Mouse (Mus musculus) hindbrain, embryonic 11.5 days (tissue): Measurements from ENCODE around the gene Glcci1. TPM values are rescaled to one million over a fixed set of nuclear protein-coding genes. Genes with fewer than 3 reads are reported as not detected.

Experiments
- ATAC-seq: fragments of 200-750 bp; cut with Nextera tagmentation; 2 replicates; pipeline ENCODE4 v1.8.0; 2017; ENCODE audit warnings: mild to moderate bottlenecking, moderate TSS enrichment, moderate library complexity; ENCODE audit not compliant: low FRiP score
- DNase-seq: peaks from one replicate; pipeline ENCODE4 v3.0.0-alpha.2; 2015; ENCODE audit warnings: low spot score
- H3K27ac ChIP-seq: fragments of 300-500 bp; sonication (generic); 2 replicates; pipeline ENCODE4 v1.5.1; 2014; ENCODE audit warnings: mild to moderate bottlenecking, low read depth, low read length
- H3K27me3 ChIP-seq: fragments of 300-500 bp; sonication (generic); 2 replicates; pipeline ENCODE4 v1.6.1; 2014; ENCODE audit warnings: mild to moderate bottlenecking, low read length, moderate library complexity, mixed read lengths; ENCODE audit not compliant: control insufficient read depth, insufficient read depth
- H3K36me3 ChIP-seq: fragments of 300-500 bp; sonication (generic); 2 replicates; pipeline ENCODE4 v1.6.1; 2014; ENCODE audit warnings: mild to moderate bottlenecking, low read length, moderate library complexity, mixed read lengths; ENCODE audit not compliant: control insufficient read depth, insufficient read depth
- H3K4me1 ChIP-seq: fragments of 300-500 bp; sonication (generic); replicated peaks from 2 replicates; pipeline ENCODE4 v1.6.1; 2014; ENCODE audit warnings: low read length, mixed read lengths; ENCODE audit not compliant: control insufficient read depth, insufficient read depth
- H3K4me2 ChIP-seq: fragments of 300-500 bp; sonication (generic); replicated peaks from 2 replicates; pipeline ENCODE4 v1.6.1; 2014; ENCODE audit warnings: mild to moderate bottlenecking, low read depth, low read length
- H3K4me3 ChIP-seq: fragments of 300-500 bp; sonication (generic); 2 replicates; pipeline ENCODE4 v1.5.1; 2014; ENCODE audit warnings: low read depth, low read length
- H3K9ac ChIP-seq: fragments of 300-500 bp; sonication (generic); 2 replicates; pipeline ENCODE4 v1.6.1; 2014; ENCODE audit warnings: low read depth, low read length
- H3K9me3 ChIP-seq: fragments of 300-500 bp; sonication (generic); 2 replicates; pipeline ENCODE4 v1.6.1; 2016; ENCODE audit warnings: low read length; ENCODE audit not compliant: control insufficient read depth
- WGBS: fragments of 180-500 bp; shearing (Covaris S2); extraction: QIAGEN DNeasy Blood & Tissue Kit; methylation state at CpG from one replicate; pipeline ENCODE4 v1.1.7; 2014; 5-methylcytosine and 5-hydroxymethylcytosine counted together
- polyA plus RNA-seq: library from polyadenylated mRNA; unstranded; fragments of >200 nt; fragmentation: Nextera tagmentation; extraction: Ambion mirVana; gene quantifications from 2 replicates; pipeline ENCODE4 v1.2.1, GENCODE M21; 2014

Glcci1 gene
- polyA plus RNA-seq = 15.1 and 17.2 TPM in 2 replicates

GRCm38 (mm10) chr6:8509551-8509950 lies at the start of gene Glcci1:
TSS of gene Glcci1 (plus strand) at chr6:8509600.
- peak within 1 kb of the TSS; percentile 93 for H3K9ac ChIP-seq
- H3K4me3 ChIP-seq = peak within 1 kb of the TSS; percentile 84
- peak within 1 kb of the TSS; percentile 99 for H3K27ac ChIP-seq
- 0% methylated on average over 16 of the region's 69 CpGs for WGBS
- no peaks in the 10 kb centered on the region for H3K4me1 ChIP-seq
- no peaks in the 10 kb centered on the region for H3K9me3 ChIP-seq
- no peaks in the 10 kb centered on the region for H3K36me3 ChIP-seq
- DNase-seq = peak; percentile 82
- ATAC-seq = peak; percentile 88
- no peaks in the 10 kb centered on the region for H3K27me3 ChIP-seq
- peak within 1 kb of the TSS; percentile 72 for H3K4me2 ChIP-seq

- 99% methylated on average over 2 of the region's 2 CpGs for WGBS
- no peak overlapping the region for H3K4me2 ChIP-seq
Measured at GRCm38 (mm10) chr6:8462447-8462846, 47.0 kb upstream of the Glcci1 start.

GRCm38 (mm10) chr6:8465388-8465787 lies 44.0 kb upstream of the Glcci1 start:
- no peak for ATAC-seq
- Histone ChIP-seq H3K27me3 (no peaks in the 10 kb centered on the region), H3K9ac (no peak overlapping the region), H3K4me3 (no peak overlapping the region), H3K9me3 (no peaks in the 10 kb centered on the region), H3K4me1 (no peaks in the 10 kb centered on the region), H3K4me2 (no peak overlapping the region), H3K27ac (no peak overlapping the region), H3K36me3 (no peaks in the 10 kb centered on the region)
- no peak for DNase-seq
- 91% methylated on average over 1 of the region's 1 CpGs for WGBS

More at GRCm38 (mm10) chr6:8462447-8462846, 47.0 kb upstream of the Glcci1 start:
- Histone ChIP-seq H3K27me3 (no peaks in the 10 kb centered on the region), H3K27ac (no peak overlapping the region), H3K4me3 (no peak overlapping the region), H3K9me3 (no peaks in the 10 kb centered on the region), H3K9ac (no peak overlapping the region), H3K4me1 (no peaks in the 10 kb centered on the region), H3K36me3 (no peaks in the 10 kb centered on the region)
- DNase-seq (no peak), ATAC-seq (no peak)

- H3K9ac ChIP-seq = no peak overlapping the region
- no peaks in the 10 kb centered on the region for H3K36me3 ChIP-seq
- H3K4me3 ChIP-seq = no peak overlapping the region
- 84% methylated on average over 5 of the region's 5 CpGs for WGBS
- DNase-seq (no peak), ATAC-seq (no peak)
- no peaks in the 10 kb centered on the region for H3K4me1 ChIP-seq
- no peak overlapping the region for H3K27ac ChIP-seq
- no peaks in the 10 kb centered on the region for H3K9me3 ChIP-seq
- no peaks in the 10 kb centered on the region for H3K27me3 ChIP-seq
- H3K4me2 ChIP-seq = no peak overlapping the region
Measured at GRCm38 (mm10) chr6:8465985-8466384, 43.4 kb upstream of the Glcci1 start.

GRCm38 (mm10) chr6:8467667-8468337 lies 41.6 kb upstream of the Glcci1 start:
- H3K27me3 ChIP-seq = no peaks in the 10 kb centered on the region
- no peak overlapping the region for H3K4me2 ChIP-seq
- H3K9me3 ChIP-seq = no peaks in the 10 kb centered on the region
- no peaks in the 10 kb centered on the region for H3K4me1 ChIP-seq
- no peak for ATAC-seq
- no peak overlapping the region for H3K4me3 ChIP-seq
- no peaks in the 10 kb centered on the region for H3K36me3 ChIP-seq
- WGBS = 46% methylated on average over 10 of the region's 10 CpGs
- no peak for DNase-seq
- no peak overlapping the region for H3K27ac ChIP-seq
- no peak overlapping the region for H3K9ac ChIP-seq

- no peak overlapping the region for H3K4me3 ChIP-seq
- no peaks in the 10 kb centered on the region for H3K9me3 ChIP-seq
- ATAC-seq = no peak
- no peak overlapping the region for H3K27ac ChIP-seq
- H3K9ac ChIP-seq = no peak overlapping the region
- no peak overlapping the region for H3K4me2 ChIP-seq
- WGBS = 94% methylated on average over 3 of the region's 3 CpGs
- no peaks in the 10 kb centered on the region for H3K4me1 ChIP-seq
- no peaks in the 10 kb centered on the region for H3K36me3 ChIP-seq
- H3K27me3 ChIP-seq = no peaks in the 10 kb centered on the region
- no peak for DNase-seq
Measured at GRCm38 (mm10) chr6:8469918-8470317, 39.5 kb upstream of the Glcci1 start.

- Histone ChIP-seq H3K27ac (no peak overlapping the region), H3K9me3 (no peaks in the 10 kb centered on the region), H3K9ac (no peak overlapping the region), H3K27me3 (no peaks in the 10 kb centered on the region), H3K4me2 (no peak overlapping the region), H3K4me3 (no peak overlapping the region), H3K36me3 (no peaks in the 10 kb centered on the region), H3K4me1 (no peaks in the 10 kb centered on the region)
- 87% methylated on average over 3 of the region's 3 CpGs for WGBS
- DNase-seq (no peak), ATAC-seq (no peak)
Measured at GRCm38 (mm10) chr6:8472125-8472524, 37.3 kb upstream of the Glcci1 start.

GRCm38 (mm10) chr6:8472915-8473314 lies 36.5 kb upstream of the Glcci1 start:
- Histone ChIP-seq H3K4me2 (no peak overlapping the region), H3K4me1 (no peaks in the 10 kb centered on the region), H3K36me3 (no peaks in the 10 kb centered on the region), H3K9ac (no peak overlapping the region), H3K27me3 (no peaks in the 10 kb centered on the region), H3K27ac (no peak overlapping the region), H3K9me3 (no peaks in the 10 kb centered on the region), H3K4me3 (no peak overlapping the region)
- DNase-seq = no peak
- no peak for ATAC-seq
- 80% methylated on average over 5 of the region's 5 CpGs for WGBS

- no peaks in the 10 kb centered on the region for H3K4me1 ChIP-seq
- no peak overlapping the region for H3K27ac ChIP-seq
- no peaks in the 10 kb centered on the region for H3K27me3 ChIP-seq
- H3K9me3 ChIP-seq = no peaks in the 10 kb centered on the region
- no peak overlapping the region for H3K9ac ChIP-seq
- H3K4me3 ChIP-seq = no peak overlapping the region
- H3K4me2 ChIP-seq = no peak overlapping the region
- WGBS = 65% methylated on average over 5 of the region's 5 CpGs
- ATAC-seq (no peak), DNase-seq (no peak)
- H3K36me3 ChIP-seq = no peaks in the 10 kb centered on the region
Measured at GRCm38 (mm10) chr6:8473498-8473897, 35.9 kb upstream of the Glcci1 start.
